Mouse (Mus musculus): ENCODE data around the gene Tulp1. TPM values are rescaled to one million over a fixed set of nuclear protein-coding genes. Genes with fewer than 3 reads are reported as not detected.

The Tulp1 gene
- polyA plus RNA-seq, 1 experiment from 2014 or later, result 2.6 TPM

DNA sequence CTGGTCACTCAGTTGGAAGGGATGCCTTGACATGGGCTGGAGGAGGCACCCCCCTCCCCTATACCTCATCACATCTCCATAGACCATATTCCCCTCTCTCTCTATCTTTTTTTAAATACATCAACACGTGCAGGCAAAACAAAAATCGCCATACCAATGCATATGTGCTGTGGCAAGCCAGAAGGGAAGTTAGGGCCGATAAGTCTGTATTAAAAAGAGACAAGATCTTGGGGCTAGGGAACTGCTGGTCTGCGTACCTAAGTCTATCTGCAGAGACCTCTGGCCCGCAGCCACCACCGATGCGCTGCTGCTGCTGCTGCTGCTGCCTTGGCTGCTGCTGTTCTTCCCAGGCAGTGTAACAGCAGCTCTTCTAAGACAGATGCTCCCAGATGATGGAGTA lies 30.0 kb upstream of the Tulp1 start:
- Histone ChIP-seq H3K36me3 (ENCODE audit: control insufficient read depth, insufficient read depth, low read length) (no peaks in the 10 kb centered on the region), H3K4me3 (ENCODE audit: low read depth, low read length) (no peak overlapping the region), H3K27ac (ENCODE audit: low read depth, low read length) (no peak overlapping the region), H3K4me2 (ENCODE audit: low read depth, low read length, severe bottlenecking) (no peak overlapping the region), H3K9me3 (ENCODE audit: control insufficient read depth, low read length) (no peaks in the 10 kb centered on the region), H3K27me3 (ENCODE audit: control insufficient read depth, insufficient read depth, low read length) (no peaks in the 10 kb centered on the region), H3K4me1 (replicated peaks; ENCODE audit: control insufficient read depth, insufficient read depth, low read length) (no peaks in the 10 kb centered on the region), H3K9ac (ENCODE audit: low read length) (no peak overlapping the region)
- DNase-seq (ENCODE audit: low spot score), result no peak
- ATAC-seq (replicated peaks; ENCODE audit: low FRiP score), result no peak
- WGBS, result 84% methylated on average over 7 of the region's 7 CpGs

DNA sequence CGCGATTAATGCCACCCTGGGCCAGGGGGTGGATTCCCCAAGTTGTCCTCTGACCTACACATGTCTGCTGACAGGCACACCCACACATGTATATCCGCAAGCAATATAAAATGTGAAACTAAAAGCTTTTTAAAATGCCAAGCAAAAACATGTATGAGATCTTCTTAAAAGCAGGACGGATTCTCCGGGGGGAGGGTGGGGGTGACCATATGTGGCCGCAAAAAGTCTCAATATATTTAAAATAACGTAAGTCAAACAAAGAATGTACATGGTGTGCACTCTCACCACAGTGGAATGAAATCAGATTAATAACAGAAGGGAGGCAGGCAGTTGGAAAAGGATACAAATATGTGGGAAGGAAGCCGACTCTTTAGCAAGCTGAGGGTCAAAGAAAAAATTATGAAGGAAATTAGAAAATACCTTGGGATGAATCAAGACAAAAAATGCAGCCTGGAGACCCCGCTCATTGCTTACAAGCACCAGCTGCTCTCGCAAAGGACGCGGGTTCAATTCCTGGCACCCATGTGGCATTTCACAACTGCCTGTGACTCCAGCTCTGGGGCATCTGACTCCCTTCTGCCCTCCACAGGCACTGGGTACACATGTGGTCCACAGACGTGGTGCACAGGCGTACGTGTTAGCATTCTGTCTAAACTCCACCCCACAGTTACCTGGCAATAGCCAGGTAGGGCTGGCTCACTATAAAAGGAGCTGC lies 29.2 kb upstream of the Tulp1 start:
- H3K27ac ChIP-seq (ENCODE audit: low read depth, low read length), result no peak overlapping the region
- H3K4me1 ChIP-seq (replicated peaks; ENCODE audit: control insufficient read depth, insufficient read depth, low read length), result no peaks in the 10 kb centered on the region
- H3K27me3 ChIP-seq (ENCODE audit: control insufficient read depth, insufficient read depth, low read length), result no peaks in the 10 kb centered on the region
- H3K4me2 ChIP-seq (ENCODE audit: low read depth, low read length, severe bottlenecking), result no peak overlapping the region
- H3K36me3 ChIP-seq (ENCODE audit: control insufficient read depth, insufficient read depth, low read length), result no peaks in the 10 kb centered on the region
- DNase-seq (ENCODE audit: low spot score), result no peak
- ATAC-seq (replicated peaks; ENCODE audit: low FRiP score), result no peak
- 88% methylated on average over 15 of the region's 15 CpGs for WGBS
- no peaks in the 10 kb centered on the region for H3K9me3 ChIP-seq (ENCODE audit: control insufficient read depth, low read length)
- H3K4me3 ChIP-seq (ENCODE audit: low read depth, low read length), result no peak overlapping the region
- no peak overlapping the region for H3K9ac ChIP-seq (ENCODE audit: low read length)

DNA sequence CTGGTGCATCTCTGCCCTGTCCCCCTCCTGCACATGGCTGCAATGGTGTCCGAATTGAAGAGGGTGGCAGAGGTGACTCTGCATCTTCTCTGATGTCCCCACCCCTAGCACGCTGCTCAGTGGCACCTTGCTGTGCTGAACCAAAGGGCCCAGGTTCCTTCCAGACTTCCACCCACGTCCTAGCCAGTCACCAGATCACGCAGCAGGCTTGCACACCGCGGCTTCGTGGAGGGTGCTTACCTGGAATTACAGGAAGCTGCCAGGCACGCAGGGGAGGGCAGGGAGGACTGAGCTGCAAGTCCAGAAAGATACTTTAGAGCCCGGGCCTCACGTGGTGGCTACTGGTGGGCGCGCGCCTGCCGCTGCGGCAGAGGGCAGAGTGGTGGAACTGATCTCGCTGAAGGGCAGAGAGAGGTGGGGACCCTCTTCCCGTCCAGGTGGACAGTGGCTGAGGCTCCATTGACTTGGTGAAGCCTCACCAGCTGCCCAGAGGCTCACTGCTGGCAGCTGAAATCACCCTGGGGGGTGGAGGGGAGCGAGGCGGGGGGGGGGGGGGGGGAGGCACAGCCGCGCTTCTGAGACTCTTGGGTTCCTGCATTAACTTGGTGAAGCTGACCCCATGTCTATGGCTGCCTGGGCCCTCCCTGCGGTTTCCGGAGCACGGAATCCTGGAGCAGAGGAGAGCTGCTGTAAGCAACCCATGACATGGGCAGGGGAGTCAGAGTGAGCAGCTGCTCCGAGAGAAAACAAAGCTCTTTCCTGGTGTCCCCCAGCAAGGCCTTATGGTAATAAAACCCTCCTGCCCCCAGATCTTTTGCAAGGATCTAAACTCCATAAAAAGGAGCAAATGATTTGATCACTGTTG lies 26.8 kb upstream of the Tulp1 start:
- DNase-seq (ENCODE audit: low spot score), result no peak
- Histone ChIP-seq H3K4me1 (replicated peaks; ENCODE audit: control insufficient read depth, insufficient read depth, low read length) (no peaks in the 10 kb centered on the region), H3K4me2 (ENCODE audit: low read depth, low read length, severe bottlenecking) (0 out of 2 replicates have a peak overlapping the region, but pooled peaks have one; percentile 11), H3K4me3 (ENCODE audit: low read depth, low read length) (no peak overlapping the region), H3K27me3 (ENCODE audit: control insufficient read depth, insufficient read depth, low read length) (peaks cover 2% of the 10 kb centered on the region; the same call in 1 of the 2 replicates), H3K27ac (ENCODE audit: low read depth, low read length) (no peak overlapping the region), H3K9ac (ENCODE audit: low read length) (no peak overlapping the region), H3K36me3 (ENCODE audit: control insufficient read depth, insufficient read depth, low read length) (no peaks in the 10 kb centered on the region), H3K9me3 (ENCODE audit: control insufficient read depth, low read length) (no peaks in the 10 kb centered on the region)
- ATAC-seq (replicated peaks; ENCODE audit: low FRiP score), result no peak
- WGBS, result 10% methylated on average over 24 of the region's 25 CpGs

DNA sequence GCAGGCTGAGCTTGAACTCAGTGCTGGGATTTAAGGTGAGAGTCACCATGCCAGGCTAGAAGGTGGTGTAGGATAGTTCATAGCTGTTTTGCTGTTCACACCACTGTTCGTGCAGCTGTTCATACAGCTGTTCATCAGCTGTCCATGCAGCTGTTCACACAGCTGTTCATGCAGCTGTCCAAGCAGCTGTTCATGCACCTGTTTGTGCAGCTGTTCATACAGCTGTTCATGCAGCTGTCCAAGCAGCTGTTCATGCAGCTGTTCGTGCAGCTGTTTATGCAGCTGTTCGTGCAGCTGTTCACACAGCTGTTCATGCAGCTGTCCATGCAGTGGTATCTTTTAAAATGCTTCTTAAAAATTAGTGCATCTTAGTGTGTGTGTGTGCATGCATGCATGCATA lies 23.5 kb upstream of the Tulp1 start:
- no peak overlapping the region for H3K9ac ChIP-seq (ENCODE audit: low read length)
- peaks cover 2% of the 10 kb centered on the region; the same call in 1 of the 2 replicates for H3K27me3 ChIP-seq (ENCODE audit: control insufficient read depth, insufficient read depth, low read length)
- no peaks in the 10 kb centered on the region for H3K36me3 ChIP-seq (ENCODE audit: control insufficient read depth, insufficient read depth, low read length)
- no peak for DNase-seq (ENCODE audit: low spot score)
- H3K4me2 ChIP-seq (ENCODE audit: low read depth, low read length, severe bottlenecking), result no peak overlapping the region
- WGBS, result 93% methylated on average over 3 of the region's 3 CpGs
- no peaks in the 10 kb centered on the region for H3K4me1 ChIP-seq (replicated peaks; ENCODE audit: control insufficient read depth, insufficient read depth, low read length)
- H3K9me3 ChIP-seq (ENCODE audit: control insufficient read depth, low read length), result no peaks in the 10 kb centered on the region
- H3K4me3 ChIP-seq (ENCODE audit: low read depth, low read length), result no peak overlapping the region
- no peak overlapping the region for H3K27ac ChIP-seq (ENCODE audit: low read depth, low read length)
- no peak for ATAC-seq (replicated peaks; ENCODE audit: low FRiP score)

DNA sequence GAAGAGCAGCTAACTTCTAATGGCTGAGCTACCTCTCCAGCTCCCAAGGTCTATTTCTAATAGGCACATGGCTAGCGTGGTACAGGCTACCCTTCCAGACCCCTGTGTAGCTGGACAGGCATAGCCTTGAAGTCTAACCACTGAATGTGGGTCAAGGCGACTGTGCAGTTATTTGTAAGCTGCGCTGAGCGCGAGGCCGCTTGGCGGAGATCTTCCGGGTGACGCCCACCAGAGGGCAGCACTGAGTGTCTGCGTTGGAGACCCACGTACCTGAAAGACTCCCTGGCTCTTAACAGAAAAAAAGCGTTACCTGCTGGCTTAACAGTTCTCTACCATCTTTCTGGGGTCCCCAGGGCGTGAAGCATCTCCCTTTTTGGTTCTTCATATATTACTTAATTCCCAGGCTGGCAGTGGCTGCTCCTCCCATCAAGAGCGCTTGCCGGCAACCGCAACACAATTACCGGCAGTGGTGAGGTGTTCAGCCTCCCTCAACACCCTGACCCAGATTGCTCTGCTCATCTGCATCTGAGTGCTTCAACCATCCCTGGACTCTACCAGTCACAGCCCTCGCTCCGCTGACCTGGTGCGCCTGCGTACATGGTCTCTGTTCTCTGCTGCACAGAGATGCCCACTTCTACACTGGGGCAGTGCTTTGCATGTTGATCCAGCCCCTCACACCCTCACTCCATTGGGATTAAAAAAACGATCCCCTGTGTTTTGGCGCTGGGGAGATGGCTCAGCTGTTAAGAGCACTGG lies 21.3 kb upstream of the Tulp1 start:
- Histone ChIP-seq H3K4me1 (replicated peaks; ENCODE audit: control insufficient read depth, insufficient read depth, low read length) (no peaks in the 10 kb centered on the region), H3K4me3 (ENCODE audit: low read depth, low read length) (no peak overlapping the region; the same call in 1 of the 2 replicates), H3K4me2 (ENCODE audit: low read depth, low read length, severe bottlenecking) (peak overlapping the region; percentile 35; the same call in 1 of the 2 replicates), H3K27me3 (ENCODE audit: control insufficient read depth, insufficient read depth, low read length) (peaks cover 2% of the 10 kb centered on the region; the same call in 1 of the 2 replicates), H3K9me3 (ENCODE audit: control insufficient read depth, low read length) (no peaks in the 10 kb centered on the region), H3K36me3 (ENCODE audit: control insufficient read depth, insufficient read depth, low read length) (no peaks in the 10 kb centered on the region), H3K9ac (ENCODE audit: low read length) (no peak overlapping the region), H3K27ac (ENCODE audit: low read depth, low read length) (no peak overlapping the region)
- DNase-seq (ENCODE audit: low spot score) (peak; percentile 92), ATAC-seq (replicated peaks; ENCODE audit: low FRiP score) (no peak)
- 3% methylated on average over 23 of the region's 23 CpGs for WGBS

DNA sequence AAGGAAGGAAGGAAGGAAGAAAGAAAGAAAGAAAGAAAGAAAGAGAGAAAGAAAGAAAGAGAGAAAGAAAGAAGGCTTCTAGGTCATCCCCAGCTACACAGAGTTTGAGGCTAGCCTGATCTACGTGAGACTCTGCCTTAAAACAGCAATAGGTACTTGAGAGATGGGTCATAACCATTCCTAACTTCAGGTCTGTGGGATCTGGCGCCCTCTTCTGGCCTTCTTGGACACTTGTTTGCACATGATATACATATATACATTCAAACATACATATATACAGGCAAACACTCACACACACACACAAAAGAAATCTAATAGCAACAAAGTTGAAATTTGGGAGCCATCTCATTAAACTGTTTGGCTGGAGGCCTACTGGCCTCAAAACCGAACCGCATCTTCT lies 19.3 kb upstream of the Tulp1 start:
- DNase-seq (ENCODE audit: low spot score), result no peak
- 66% methylated on average over 4 of the region's 4 CpGs for WGBS
- no peaks in the 10 kb centered on the region for H3K9me3 ChIP-seq (ENCODE audit: control insufficient read depth, low read length)

DNA sequence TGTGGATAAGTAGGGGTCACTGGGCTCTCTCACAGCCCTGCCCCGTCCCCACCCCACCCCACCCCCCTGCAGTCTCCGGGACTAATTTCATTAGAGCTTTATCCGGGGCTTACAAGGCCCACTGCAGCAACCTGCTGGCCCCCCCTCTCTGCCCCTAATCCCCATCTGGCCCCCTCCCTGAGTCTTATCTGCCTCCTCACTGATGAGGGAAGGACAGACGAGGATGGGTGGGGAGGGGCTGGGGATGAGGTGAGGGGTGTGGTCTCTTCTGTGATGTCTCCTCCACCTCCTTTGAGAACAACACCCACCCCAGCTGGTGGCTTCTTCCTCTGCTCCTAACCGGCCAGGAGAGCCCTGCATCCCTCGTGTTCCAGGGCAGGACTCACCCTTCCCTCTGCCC lies 15.2 kb upstream of the Tulp1 start:
- no peak overlapping the region for H3K4me2 ChIP-seq (ENCODE audit: low read depth, low read length, severe bottlenecking)
- no peaks in the 10 kb centered on the region for H3K36me3 ChIP-seq (ENCODE audit: control insufficient read depth, insufficient read depth, low read length)
- H3K9ac ChIP-seq (ENCODE audit: low read length), result no peak overlapping the region
- DNase-seq (ENCODE audit: low spot score) (no peak), ATAC-seq (replicated peaks; ENCODE audit: low FRiP score) (no peak)
- 3% methylated on average over 6 of the region's 6 CpGs for WGBS
- peaks cover 5% of the 10 kb centered on the region for H3K27me3 ChIP-seq (ENCODE audit: control insufficient read depth, insufficient read depth, low read length)
- no peak overlapping the region for H3K27ac ChIP-seq (ENCODE audit: low read depth, low read length)
- no peaks in the 10 kb centered on the region for H3K9me3 ChIP-seq (ENCODE audit: control insufficient read depth, low read length)
- H3K4me3 ChIP-seq (ENCODE audit: low read depth, low read length), result no peak overlapping the region
- H3K4me1 ChIP-seq (replicated peaks; ENCODE audit: control insufficient read depth, insufficient read depth, low read length), result 0 out of 2 replicates have a peak, but pooled peaks cover 3% of the 10 kb centered on the region

More for the DNA sequence above, 19.3 kb upstream of the Tulp1 start:
- no peaks in the 10 kb centered on the region for H3K36me3 ChIP-seq (ENCODE audit: control insufficient read depth, insufficient read depth, low read length)
- no peak overlapping the region for H3K4me3 ChIP-seq (ENCODE audit: low read depth, low read length)
- peaks cover 2% of the 10 kb centered on the region; the same call in 1 of the 2 replicates for H3K27me3 ChIP-seq (ENCODE audit: control insufficient read depth, insufficient read depth, low read length)
- H3K4me2 ChIP-seq (ENCODE audit: low read depth, low read length, severe bottlenecking), result no peak overlapping the region
- no peak for ATAC-seq (replicated peaks; ENCODE audit: low FRiP score)
- H3K9ac ChIP-seq (ENCODE audit: low read length), result no peak overlapping the region
- H3K27ac ChIP-seq (ENCODE audit: low read depth, low read length), result no peak overlapping the region
- H3K4me1 ChIP-seq (replicated peaks; ENCODE audit: control insufficient read depth, insufficient read depth, low read length), result 0 out of 2 replicates have a peak, but pooled peaks cover 3% of the 10 kb centered on the region

DNA sequence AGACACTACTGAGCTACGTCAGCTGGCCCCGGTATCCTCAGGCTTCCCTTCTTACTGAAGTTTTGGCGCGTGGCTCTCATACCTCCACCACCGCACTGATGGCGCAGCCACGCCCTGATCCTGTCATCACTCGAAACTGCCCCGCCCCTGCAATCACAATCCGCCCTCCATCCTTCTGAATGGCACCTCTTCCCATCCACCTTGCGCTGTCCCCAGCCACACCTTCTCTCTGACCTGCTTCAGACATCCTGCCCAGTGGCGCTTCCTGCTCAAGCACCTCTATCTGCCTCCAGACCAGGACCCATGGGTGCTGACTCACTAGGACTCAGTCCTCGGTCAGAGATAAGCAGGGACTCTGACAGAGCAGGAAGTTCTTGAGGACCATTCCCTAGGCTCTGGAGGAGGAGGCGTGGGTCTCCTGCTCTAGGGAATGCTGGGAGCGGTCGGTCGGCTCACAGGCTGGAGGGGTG lies 10.6 kb upstream of the Tulp1 start:
- H3K4me3 ChIP-seq (ENCODE audit: low read depth, low read length), result no peak overlapping the region
- ATAC-seq (replicated peaks; ENCODE audit: low FRiP score) (no peak), DNase-seq (ENCODE audit: low spot score) (no peak)
- H3K4me1 ChIP-seq (replicated peaks; ENCODE audit: control insufficient read depth, insufficient read depth, low read length), result 0 out of 2 replicates have a peak, but pooled peaks cover 3% of the 10 kb centered on the region
- no peaks in the 10 kb centered on the region for H3K9me3 ChIP-seq (ENCODE audit: control insufficient read depth, low read length)
- no peak overlapping the region for H3K9ac ChIP-seq (ENCODE audit: low read length)
- H3K4me2 ChIP-seq (ENCODE audit: low read depth, low read length, severe bottlenecking), result no peak overlapping the region
- WGBS, result 20% methylated on average over 17 of the region's 17 CpGs
- H3K36me3 ChIP-seq (ENCODE audit: control insufficient read depth, insufficient read depth, low read length), result no peaks in the 10 kb centered on the region
- H3K27me3 ChIP-seq (ENCODE audit: control insufficient read depth, insufficient read depth, low read length), result peaks cover 11% of the 10 kb centered on the region
- H3K27ac ChIP-seq (ENCODE audit: low read depth, low read length), result no peak overlapping the region
